Mouse (Mus musculus) stomach, postnatal 0 days (tissue): ENCODE data around the gene Ankrd13a. TPM values are rescaled to one million over a fixed set of nuclear protein-coding genes. Genes with fewer than 3 reads are reported as not detected.

ENCODE experiments used
- ATAC-seq: fragments of 200-750 bp; cut with Nextera tagmentation; 2 replicates; pipeline ENCODE4 v1.8.0; 2017; ENCODE audit not compliant: low FRiP score, low TSS enrichment
- DNase-seq: peaks from one replicate; pipeline ENCODE4 v3.0.0-alpha.2; 2016; ENCODE audit warnings: low spot score
- H3K27ac ChIP-seq: fragments of 300-500 bp; sonication (generic); replicated peaks from 2 replicates; pipeline ENCODE4 v1.5.1; 2014; ENCODE audit warnings: mild to moderate bottlenecking, control low read depth
- H3K27me3 ChIP-seq: fragments of 300-500 bp; sonication (generic); 2 replicates; pipeline ENCODE4 v1.6.1; 2014; ENCODE audit warnings: low read length; ENCODE audit not compliant: control insufficient read depth, insufficient read depth
- H3K36me3 ChIP-seq: fragments of 300-500 bp; sonication (generic); 2 replicates; pipeline ENCODE4 v1.6.1; 2014; ENCODE audit warnings: low read length, mixed read lengths; ENCODE audit not compliant: control insufficient read depth, insufficient read depth
- H3K4me1 ChIP-seq: fragments of 300-500 bp; sonication (generic); replicated peaks from 2 replicates; pipeline ENCODE4 v1.6.1; 2014; ENCODE audit warnings: antibody characterized with exemption; ENCODE audit not compliant: control insufficient read depth, insufficient read depth
- H3K4me2 ChIP-seq: fragments of 300-500 bp; sonication (generic); replicated peaks from 2 replicates; pipeline ENCODE4 v1.6.1; 2014; ENCODE audit warnings: low read depth, mild to moderate bottlenecking, control low read depth, moderate library complexity
- H3K4me3 ChIP-seq: fragments of 300-500 bp; sonication (generic); 2 replicates; pipeline ENCODE4 v1.5.1; 2014; ENCODE audit warnings: low read depth, low read length, control low read depth
- H3K9ac ChIP-seq: fragments of 300-500 bp; sonication (generic); 2 replicates; pipeline ENCODE4 v1.6.1; 2014; ENCODE audit warnings: mild to moderate bottlenecking, low read length, control low read depth, mixed read lengths
- H3K9me3 ChIP-seq: fragments of 300-500 bp; sonication (generic); 2 replicates; pipeline ENCODE4 v1.6.1; 2016; ENCODE audit warnings: low read length; ENCODE audit not compliant: control insufficient read depth
- CTCF ChIP-seq: IDR thresholded peaks from 2 replicates; pipeline ENCODE4 v1.5.1; 2016; ENCODE audit warnings: antibody characterized with exemption, low read depth, mild to moderate bottlenecking, moderate library complexity
- EP300 ChIP-seq: optimal IDR thresholded peaks from 2 replicates; pipeline ENCODE3; 2016; ENCODE audit warnings: antibody characterized with exemption
- WGBS: fragments of 180-500 bp; shearing (Covaris S2); extraction: QIAGEN DNeasy Blood & Tissue Kit; methylation state at CpG from one replicate; pipeline ENCODE4 v1.1.7; 2014; 5-methylcytosine and 5-hydroxymethylcytosine counted together
- polyA plus RNA-seq: library from polyadenylated mRNA; unstranded; fragments of >200 nt; fragmentation: Nextera tagmentation; extraction: Ambion mirVana; gene quantifications from 2 replicates; pipeline ENCODE4 v1.2.1, GENCODE M21; 2015

The Ankrd13a gene
- polyA plus RNA-seq, 1 experiment from 2014 or later, result 36.4 TPM

GRCm38 (mm10) chr5:114796299-114797012, 22.0 kb downstream of the Ankrd13a start:
- peak overlapping the region; percentile 54 for H3K4me2 ChIP-seq
- H3K27me3 ChIP-seq, result no peaks in the 10 kb centered on the region
- H3K4me1 ChIP-seq, result no peaks in the 10 kb centered on the region
- no peaks in the 10 kb centered on the region for H3K9me3 ChIP-seq
- H3K27ac ChIP-seq, result no peak overlapping the region
- peak; percentile 65 for DNase-seq
- no peak overlapping the region for H3K9ac ChIP-seq
- peaks cover 21% of the 10 kb centered on the region for H3K36me3 ChIP-seq
- peak overlapping the region; percentile 23 for H3K4me3 ChIP-seq
- 0 out of 2 replicates have a peak, but pooled peaks have one; percentile 26 for ATAC-seq
- WGBS, result 13% methylated on average over 40 of the region's 40 CpGs
- TF ChIP-seq EP300 (no peak), CTCF (no peak)

- ATAC-seq (no peak), DNase-seq (no peak)
- peaks cover 18% of the 10 kb centered on the region for H3K36me3 ChIP-seq
- 81% methylated on average over 8 of the region's 8 CpGs for WGBS
- H3K4me2 ChIP-seq, result no peak overlapping the region
- no peaks in the 10 kb centered on the region for H3K27me3 ChIP-seq
- H3K9ac ChIP-seq, result no peak overlapping the region
- H3K4me1 ChIP-seq, result no peaks in the 10 kb centered on the region
- no peaks in the 10 kb centered on the region for H3K9me3 ChIP-seq
- no peak overlapping the region for H3K4me3 ChIP-seq
- TF ChIP-seq EP300 (no peak), CTCF (no peak)
- no peak overlapping the region for H3K27ac ChIP-seq
Measured at GRCm38 (mm10) chr5:114797253-114797652, 22.8 kb downstream of the Ankrd13a start.

- H3K4me2 ChIP-seq, result no peak overlapping the region
- DNase-seq (no peak), ATAC-seq (peak; percentile 39; the same call in 1 of the 2 replicates)
- 74% methylated on average over 11 of the region's 11 CpGs for WGBS
- H3K9ac ChIP-seq, result no peak overlapping the region
- no peak for TF ChIP-seq EP300
- peaks cover 19% of the 10 kb centered on the region for H3K36me3 ChIP-seq
- H3K27me3 ChIP-seq, result no peaks in the 10 kb centered on the region
- H3K9me3 ChIP-seq, result no peaks in the 10 kb centered on the region
- H3K4me1 ChIP-seq, result no peaks in the 10 kb centered on the region
- no peak overlapping the region for H3K4me3 ChIP-seq
- H3K27ac ChIP-seq, result no peak overlapping the region
Measured at GRCm38 (mm10) chr5:114799848-114800247, 25.4 kb downstream of the Ankrd13a start.

GRCm38 (mm10) chr5:114801049-114801448, 26.6 kb downstream of the Ankrd13a start:
- no peaks in the 10 kb centered on the region for H3K9me3 ChIP-seq
- H3K36me3 ChIP-seq, result peaks cover 19% of the 10 kb centered on the region
- TF ChIP-seq EP300 (no peak), CTCF (no peak)
- WGBS, result 26% methylated on average over 8 of the region's 8 CpGs
- no peak for ATAC-seq
- no peak overlapping the region for H3K27ac ChIP-seq
- DNase-seq, result peak; percentile 74
- H3K9ac ChIP-seq, result no peak overlapping the region
- H3K27me3 ChIP-seq, result no peaks in the 10 kb centered on the region
- no peaks in the 10 kb centered on the region for H3K4me1 ChIP-seq
- H3K4me3 ChIP-seq, result no peak overlapping the region
- H3K4me2 ChIP-seq, result no peak overlapping the region

- H3K9ac ChIP-seq, result no peak overlapping the region
- no peak overlapping the region for H3K4me2 ChIP-seq
- peaks cover 19% of the 10 kb centered on the region for H3K36me3 ChIP-seq
- no peak overlapping the region for H3K27ac ChIP-seq
- 93% methylated on average over 6 of the region's 6 CpGs for WGBS
- DNase-seq, result no peak
- H3K27me3 ChIP-seq, result no peaks in the 10 kb centered on the region
- H3K4me1 ChIP-seq, result no peaks in the 10 kb centered on the region
- ATAC-seq, result no peak
- H3K9me3 ChIP-seq, result no peaks in the 10 kb centered on the region
- no peak overlapping the region for H3K4me3 ChIP-seq
- TF ChIP-seq CTCF, result no peak
- no peak for TF ChIP-seq EP300
Measured at GRCm38 (mm10) chr5:114801841-114802240, 27.4 kb downstream of the Ankrd13a start.

- TF ChIP-seq CTCF (no peak), EP300 (no peak)
- Histone ChIP-seq H3K27me3 (no peaks in the 10 kb centered on the region), H3K36me3 (peaks cover 17% of the 10 kb centered on the region), H3K9ac (no peak overlapping the region), H3K4me2 (no peak overlapping the region), H3K27ac (no peak overlapping the region), H3K9me3 (no peaks in the 10 kb centered on the region), H3K4me3 (no peak overlapping the region), H3K4me1 (no peaks in the 10 kb centered on the region)
- 90% methylated on average over 13 of the region's 13 CpGs for WGBS
- no peak for ATAC-seq
- no peak for DNase-seq
Measured at GRCm38 (mm10) chr5:114803231-114803630, 28.8 kb downstream of the Ankrd13a start.
